Mouse (Mus musculus) induced T-regulatory cell, adult 2 months (primary cell): ENCODE measurements around the gene Gsx1.
A peak's percentile ranks its signal among the peaks of the same experiment; 100 is the strongest.

Source experiments
- DNase-seq: peaks from one replicate; pipeline ENCODE4 v3.0.0-alpha.2; 2012; ENCODE audit warnings: low read depth

The Gsx1 gene

DNA sequence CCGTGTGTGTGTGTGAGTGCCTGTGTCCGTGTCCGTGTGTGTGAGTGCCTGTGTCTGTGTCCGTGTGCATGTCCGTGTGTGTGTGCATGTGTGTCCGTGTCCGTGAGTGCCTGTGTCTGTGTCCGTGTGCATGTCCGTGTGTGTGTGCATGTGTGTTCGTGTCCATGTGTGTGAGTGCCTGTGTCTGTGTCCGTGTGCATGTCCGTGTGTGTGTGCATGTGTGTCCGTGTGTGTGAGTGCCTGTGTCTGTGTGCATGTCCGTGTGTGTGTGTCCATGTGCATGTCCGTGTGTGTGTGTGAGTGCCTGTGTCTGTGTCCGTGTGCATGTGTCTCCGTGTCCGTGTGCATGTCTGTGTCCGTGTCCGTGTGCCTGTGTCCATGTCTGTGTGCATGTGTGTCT, 19.4 kb downstream of the Gsx1 start:
- no peak for DNase-seq

DNA sequence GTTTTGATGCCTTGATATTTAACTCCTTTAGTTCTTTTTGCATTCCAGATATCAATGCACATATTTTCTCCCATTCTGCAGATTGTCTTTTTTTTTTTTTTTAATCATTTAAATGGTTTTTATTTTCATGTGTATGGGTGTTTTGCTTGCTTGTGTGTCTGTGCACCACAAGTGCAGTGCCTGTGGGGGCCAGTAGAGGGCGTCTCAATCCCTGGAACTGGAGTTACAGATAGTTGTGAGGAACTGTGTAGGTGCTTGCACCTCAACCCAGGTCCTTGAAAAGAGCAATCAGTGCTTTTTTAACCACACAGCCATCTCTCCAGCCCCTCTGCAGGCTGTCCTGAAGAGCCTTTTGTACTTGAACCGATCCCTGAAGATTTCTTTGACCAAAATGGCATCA, 20.0 kb downstream of the Gsx1 start:
- no peak for DNase-seq

DNA sequence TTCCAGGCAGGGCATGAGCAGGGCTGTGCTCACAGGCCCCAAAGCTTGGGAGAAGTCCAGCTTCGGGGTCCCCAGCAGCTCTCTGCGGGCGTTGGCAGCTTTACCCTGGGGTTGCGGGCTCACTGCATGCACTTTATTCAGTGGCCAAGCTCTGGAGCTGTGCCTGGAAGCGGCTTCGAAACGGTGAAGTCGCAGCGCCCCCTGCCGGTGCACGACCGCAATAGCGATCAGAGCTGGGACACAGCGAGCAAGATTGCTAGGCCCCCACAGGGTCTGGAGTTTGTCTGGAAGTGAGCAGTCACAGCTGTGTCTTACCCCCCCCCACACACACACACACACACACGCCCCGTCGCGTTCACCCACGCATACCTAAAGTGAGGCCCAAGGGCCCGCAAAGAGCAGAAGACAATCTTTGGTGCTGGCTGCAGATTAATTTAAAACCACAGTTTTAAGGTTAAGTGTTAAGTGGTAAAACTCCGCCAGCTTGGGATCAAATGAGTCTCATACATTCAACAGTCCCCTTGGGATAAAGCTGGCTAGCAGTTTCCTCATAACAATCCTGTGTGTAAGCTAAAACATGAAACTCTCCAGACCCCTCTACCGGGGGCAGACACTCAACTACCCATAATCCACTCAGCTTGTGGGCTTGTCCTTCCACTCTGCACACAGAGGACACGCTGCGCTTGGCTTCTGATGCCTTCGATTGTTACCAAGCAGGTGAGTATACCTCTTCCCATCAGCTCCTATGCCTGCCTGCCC, 39.0 kb downstream of the Gsx1 start:
- peak; percentile 71 for DNase-seq

DNA sequence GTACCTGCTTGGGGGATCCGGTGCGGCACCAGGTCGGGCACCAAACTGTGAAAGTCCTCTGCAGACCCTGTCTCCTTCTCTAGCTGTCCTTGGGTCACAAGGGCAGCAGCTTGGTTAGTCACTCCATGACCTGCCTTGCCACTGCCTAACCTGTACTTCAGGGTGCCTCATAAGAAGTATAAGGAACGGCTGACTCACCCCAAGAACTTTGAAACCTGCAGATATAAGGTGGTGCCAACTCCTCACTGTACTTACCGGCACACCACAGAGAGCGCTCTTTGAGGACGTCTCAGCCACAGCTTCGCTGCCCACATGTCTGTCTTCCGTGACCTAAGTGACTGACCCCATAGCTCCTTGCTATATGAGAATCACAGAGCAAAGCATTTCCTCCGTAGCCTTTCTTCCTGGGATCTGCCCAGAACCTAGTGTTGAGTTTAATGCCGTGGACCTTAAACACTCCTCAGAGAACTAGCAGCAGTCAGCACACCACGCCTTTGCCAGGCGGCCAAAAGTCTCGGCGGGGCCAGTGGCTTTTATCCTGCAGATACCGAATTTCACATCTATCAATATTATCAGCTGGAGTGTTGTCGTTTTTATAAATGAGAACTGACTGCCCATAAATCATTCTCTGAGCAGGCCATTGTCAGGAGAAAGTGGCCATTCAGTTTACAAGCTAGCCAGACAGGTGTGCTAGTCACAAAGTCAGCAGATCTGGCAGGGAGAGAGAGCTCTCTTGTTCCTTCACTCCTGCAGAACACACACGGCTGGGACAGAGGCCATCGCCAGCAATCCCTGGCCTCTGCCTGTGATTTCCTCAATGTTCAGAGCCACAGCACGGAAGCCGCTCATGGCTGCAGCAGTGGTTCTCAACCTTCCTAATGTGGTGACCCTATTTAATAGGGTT, 47.2 kb downstream of the Gsx1 start:
- DNase-seq, result no peak
